Mouse (Mus musculus): ENCODE results near the gene Specc1l. TPM values are rescaled to one million over a fixed set of nuclear protein-coding genes. Genes with fewer than 3 reads are reported as not detected.

Gene Specc1l
- polyA plus RNA-seq, 1 experiment from 2014 or later = 9.2 TPM

- WGBS = 56% methylated on average over 8 of the region's 8 CpGs
These were observed 103.9 kb downstream of the Specc1l start for GRCm38 (mm10) chr10:75315756-75316155.

GRCm38 (mm10) chr10:75316472-75316871, 104.6 kb downstream of the Specc1l start:
- peaks cover 5% of the 10 kb centered on the region; the same call in 1 of the 2 replicates for H3K36me3 ChIP-seq (ENCODE audit: control insufficient read depth, insufficient read depth, low read length)
- no peak for TF ChIP-seq CTCF (IDR thresholded peaks at IDR 0.05; ENCODE audit: low read depth)
- no peak for TF ChIP-seq EP300 (optimal IDR thresholded peaks at IDR 0.05)
- no peak overlapping the region for H3K27ac ChIP-seq (replicated peaks)
- H3K9me3 ChIP-seq (ENCODE audit: control insufficient read depth, low read length) = no peaks in the 10 kb centered on the region
- WGBS = 6% methylated on average over 7 of the region's 9 CpGs
- H3K4me3 ChIP-seq (ENCODE audit: low read depth, low read length) = peak overlapping the region; percentile 49
- ATAC-seq (ENCODE audit: low FRiP score, low TSS enrichment) = peak; percentile 21; the same call in 1 of the 2 replicates
- H3K4me1 ChIP-seq (replicated peaks; ENCODE audit: control insufficient read depth, insufficient read depth) = no peaks in the 10 kb centered on the region
- H3K27me3 ChIP-seq (ENCODE audit: control insufficient read depth, insufficient read depth, low read length) = no peaks in the 10 kb centered on the region
- DNase-seq (ENCODE audit: low spot score) = no peak
- peak overlapping the region; percentile 59 for H3K9ac ChIP-seq (ENCODE audit: low read length)
- peak overlapping the region; percentile 77 for H3K4me2 ChIP-seq (replicated peaks; ENCODE audit: low read depth)

More at GRCm38 (mm10) chr10:75315756-75316155, 103.9 kb downstream of the Specc1l start:
- Histone ChIP-seq H3K4me3 (ENCODE audit: low read depth, low read length) (no peak overlapping the region), H3K27ac (replicated peaks) (no peak overlapping the region), H3K9ac (ENCODE audit: low read length) (no peak overlapping the region), H3K4me1 (replicated peaks; ENCODE audit: control insufficient read depth, insufficient read depth) (no peaks in the 10 kb centered on the region), H3K36me3 (ENCODE audit: control insufficient read depth, insufficient read depth, low read length) (peaks cover 5% of the 10 kb centered on the region; the same call in 1 of the 2 replicates), H3K4me2 (replicated peaks; ENCODE audit: low read depth) (no peak overlapping the region), H3K27me3 (ENCODE audit: control insufficient read depth, insufficient read depth, low read length) (no peaks in the 10 kb centered on the region), H3K9me3 (ENCODE audit: control insufficient read depth, low read length) (no peaks in the 10 kb centered on the region)
- ATAC-seq (ENCODE audit: low FRiP score, low TSS enrichment) = no peak
- TF ChIP-seq CTCF (IDR thresholded peaks at IDR 0.05; ENCODE audit: low read depth) (no peak), EP300 (optimal IDR thresholded peaks at IDR 0.05) (no peak)
- no peak for DNase-seq (ENCODE audit: low spot score)

- no peaks in the 10 kb centered on the region for H3K27me3 ChIP-seq (ENCODE audit: control insufficient read depth, insufficient read depth, low read length)
- no peaks in the 10 kb centered on the region for H3K9me3 ChIP-seq (ENCODE audit: control insufficient read depth, low read length)
- H3K27ac ChIP-seq (replicated peaks) = 0 out of 2 replicates have a peak within 1 kb of the TSS, but pooled peaks have one; percentile 18
- ATAC-seq (ENCODE audit: low FRiP score, low TSS enrichment) (no peak), DNase-seq (ENCODE audit: low spot score) (no peak)
- peaks cover 5% of the 10 kb centered on the region; the same call in 1 of the 2 replicates for H3K36me3 ChIP-seq (ENCODE audit: control insufficient read depth, insufficient read depth, low read length)
- peak within 1 kb of the TSS; percentile 77 for H3K4me2 ChIP-seq (replicated peaks; ENCODE audit: low read depth)
- H3K4me3 ChIP-seq (ENCODE audit: low read depth, low read length) = peak within 1 kb of the TSS; percentile 49
- peak within 1 kb of the TSS; percentile 59 for H3K9ac ChIP-seq (ENCODE audit: low read length)
- no peaks in the 10 kb centered on the region for H3K4me1 ChIP-seq (replicated peaks; ENCODE audit: control insufficient read depth, insufficient read depth)
- 0% methylated on average over 3 of the region's 4 CpGs for WGBS
- TF ChIP-seq EP300 (optimal IDR thresholded peaks at IDR 0.05) = no peak
- no peak for TF ChIP-seq CTCF (IDR thresholded peaks at IDR 0.05; ENCODE audit: low read depth)
These were observed 104.8 kb downstream of the Specc1l start, which contains the start of gene Adora2a for GRCm38 (mm10) chr10:75316872-75316907. Gene Adora2a, plus strand, starts transcription at chr10:75316877.

DNA sequence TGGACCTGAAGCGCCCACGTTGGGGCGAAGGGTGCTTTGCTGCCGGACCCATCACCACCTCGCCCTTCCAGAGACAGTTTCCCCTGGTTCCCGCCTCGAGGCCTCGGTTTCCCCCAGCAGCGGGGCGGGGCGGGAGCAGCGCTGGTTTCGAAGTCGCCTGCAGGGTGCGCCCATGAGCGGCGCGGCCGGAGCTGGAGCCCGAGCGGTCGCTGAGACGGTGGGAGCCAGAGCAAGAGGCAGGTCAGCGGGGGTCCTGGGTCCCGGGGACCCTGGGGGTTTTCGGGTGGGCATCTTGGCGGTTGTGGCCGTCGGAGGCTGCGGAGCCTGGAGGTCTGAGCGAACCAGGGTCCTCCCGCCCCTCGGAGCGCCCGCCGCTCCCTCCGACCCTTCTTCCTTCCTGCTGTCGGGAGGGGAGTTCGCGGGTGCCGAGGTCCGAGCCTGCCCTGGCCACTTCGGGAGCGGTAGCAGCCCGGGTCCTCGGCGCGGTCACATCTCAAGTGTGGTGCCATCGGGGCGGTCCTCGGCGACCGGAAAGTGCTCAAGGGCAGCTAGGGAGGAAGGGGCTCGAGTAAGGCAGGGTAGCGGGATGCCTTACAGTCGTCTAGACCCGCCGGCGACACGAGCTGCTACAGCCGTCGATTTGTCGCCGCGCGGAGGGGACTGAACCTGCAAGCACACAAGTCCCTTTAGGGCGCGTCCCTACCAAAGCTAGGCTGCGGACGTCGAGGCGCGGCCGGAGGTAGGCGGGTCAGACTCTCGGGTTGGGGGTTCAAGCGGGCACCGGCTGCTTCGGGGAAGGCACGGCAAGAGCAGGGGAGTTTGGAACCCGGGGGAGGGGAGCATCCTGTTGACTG, 105.3 kb downstream of the Specc1l start:
- peak overlapping the region; percentile 59 for H3K9ac ChIP-seq (ENCODE audit: low read length)
- 1% methylated on average over 81 of the region's 81 CpGs for WGBS
- no peaks in the 10 kb centered on the region for H3K9me3 ChIP-seq (ENCODE audit: control insufficient read depth, low read length)
- peak; percentile 84 for TF ChIP-seq CTCF (IDR thresholded peaks at IDR 0.05; ENCODE audit: low read depth)
- no peak for TF ChIP-seq EP300 (optimal IDR thresholded peaks at IDR 0.05)
- 0 out of 2 replicates have a peak overlapping the region, but pooled peaks have one; percentile 18 for H3K27ac ChIP-seq (replicated peaks)
- ATAC-seq (ENCODE audit: low FRiP score, low TSS enrichment) = peak; percentile 71; the same call in 1 of the 2 replicates
- no peaks in the 10 kb centered on the region for H3K27me3 ChIP-seq (ENCODE audit: control insufficient read depth, insufficient read depth, low read length)
- H3K4me3 ChIP-seq (ENCODE audit: low read depth, low read length) = peak overlapping the region; percentile 49
- peak; percentile 70 for DNase-seq (ENCODE audit: low spot score)
- no peaks in the 10 kb centered on the region for H3K4me1 ChIP-seq (replicated peaks; ENCODE audit: control insufficient read depth, insufficient read depth)
- peak overlapping the region; percentile 77 for H3K4me2 ChIP-seq (replicated peaks; ENCODE audit: low read depth)
- H3K36me3 ChIP-seq (ENCODE audit: control insufficient read depth, insufficient read depth, low read length) = peaks cover 5% of the 10 kb centered on the region; the same call in 1 of the 2 replicates

GRCm38 (mm10) chr10:75318206-75318605, 106.3 kb downstream of the Specc1l start:
- no peak overlapping the region for H3K9ac ChIP-seq (ENCODE audit: low read length)
- no peak overlapping the region for H3K4me3 ChIP-seq (ENCODE audit: low read depth, low read length)

GRCm38 (mm10) chr10:75320321-75320720, 108.4 kb downstream of the Specc1l start:
- no peak for ATAC-seq (ENCODE audit: low FRiP score, low TSS enrichment)
- Histone ChIP-seq H3K4me3 (ENCODE audit: low read depth, low read length) (no peak overlapping the region), H3K4me1 (replicated peaks; ENCODE audit: control insufficient read depth, insufficient read depth) (no peaks in the 10 kb centered on the region), H3K9me3 (ENCODE audit: control insufficient read depth, low read length) (no peaks in the 10 kb centered on the region), H3K9ac (ENCODE audit: low read length) (no peak overlapping the region), H3K27ac (replicated peaks) (no peak overlapping the region), H3K4me2 (replicated peaks; ENCODE audit: low read depth) (no peak overlapping the region), H3K36me3 (ENCODE audit: control insufficient read depth, insufficient read depth, low read length) (no peaks in the 10 kb centered on the region), H3K27me3 (ENCODE audit: control insufficient read depth, insufficient read depth, low read length) (no peaks in the 10 kb centered on the region)
- WGBS = 39% methylated on average over 4 of the region's 4 CpGs
- TF ChIP-seq EP300 (optimal IDR thresholded peaks at IDR 0.05) (no peak), CTCF (IDR thresholded peaks at IDR 0.05; ENCODE audit: low read depth) (no peak)
- no peak for DNase-seq (ENCODE audit: low spot score)

More at GRCm38 (mm10) chr10:75318206-75318605, 106.3 kb downstream of the Specc1l start:
- H3K27me3 ChIP-seq (ENCODE audit: control insufficient read depth, insufficient read depth, low read length) = no peaks in the 10 kb centered on the region
- WGBS = 75% methylated on average over 6 of the region's 6 CpGs
- H3K4me1 ChIP-seq (replicated peaks; ENCODE audit: control insufficient read depth, insufficient read depth) = no peaks in the 10 kb centered on the region
- no peaks in the 10 kb centered on the region for H3K9me3 ChIP-seq (ENCODE audit: control insufficient read depth, low read length)
- no peak overlapping the region for H3K27ac ChIP-seq (replicated peaks)
- no peak overlapping the region; the same call in 1 of the 2 replicates for H3K4me2 ChIP-seq (replicated peaks; ENCODE audit: low read depth)
- TF ChIP-seq EP300 (optimal IDR thresholded peaks at IDR 0.05) (no peak), CTCF (IDR thresholded peaks at IDR 0.05; ENCODE audit: low read depth) (no peak)
- ATAC-seq (ENCODE audit: low FRiP score, low TSS enrichment) = no peak
- H3K36me3 ChIP-seq (ENCODE audit: control insufficient read depth, insufficient read depth, low read length) = no peaks in the 10 kb centered on the region
- DNase-seq (ENCODE audit: low spot score) = no peak
